Mouse (Mus musculus) heart, postnatal 0 days (tissue): ENCODE data around the gene Gpr85.

Experiments used
- CTCF ChIP-seq: IDR thresholded peaks from 2 replicates; pipeline ENCODE4 v1.5.1; 2016; ENCODE audit warnings: antibody characterized with exemption, control low read depth, low read depth
- EP300 ChIP-seq: IDR thresholded peaks from 2 replicates; pipeline ENCODE4 v1.6.1; 2016; ENCODE audit warnings: antibody characterized with exemption, low read depth

- no peak for TF ChIP-seq CTCF
- no peak for TF ChIP-seq EP300
Measured at GRCm38 (mm10) chr6:13882919-13883318, 43.2 kb upstream of the Gpr85 start.
